ENCODE assay signal across 17 mouse cellular contexts in the genomic region with DNA sequence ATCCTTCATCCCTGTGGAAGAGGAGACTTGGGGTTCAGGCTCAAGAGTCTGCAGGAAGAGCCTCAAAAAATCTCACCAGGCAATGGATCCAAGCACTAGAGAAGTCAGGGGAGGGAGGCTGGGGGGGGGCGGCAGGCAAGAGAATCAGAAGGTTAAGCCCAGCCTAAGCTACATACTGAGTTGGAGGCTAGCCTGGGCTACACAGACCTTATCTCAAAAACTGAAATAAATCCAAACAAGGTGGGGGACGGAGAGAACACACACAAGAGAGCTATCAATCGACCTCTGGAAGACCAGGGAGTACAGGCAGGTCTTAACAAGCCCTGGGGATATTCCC. TPM values are rescaled to one million over a fixed set of nuclear protein-coding genes. Genes with fewer than 3 reads are reported as not detected.
A peak's percentile ranks its signal among the peaks of the same experiment; 100 is the strongest.
DNase-seq lines count a peak whose midpoint lies in the region; ATAC-seq lines count a peak whose summit lies in the region.
"Had no signal": no experiment of that assay in that cellular context is flagged by ENCODE, and none has a peak within 500 bp of the region (broad histone marks: within the 10 kb centered on the region; RNA-seq: fewer than 3 reads in every experiment).

No protein-coding gene starts in this region.

- DNase-seq in heart, postnatal 36 days = no peak
- DNase-seq in thymus, postnatal 25 days = peak; percentile 46
- DNase-seq in thymus, postnatal 0 days (ENCODE audit: low spot score) = no peak
- DNase-seq in adrenal gland, postnatal 25 days = no peak
- DNase-seq in retina, postnatal 1 day = no peak
- DNase-seq: cerebellum, adult 9-10 months; forebrain, postnatal 0 days; kidney, postnatal 36 days had no signal

- no peak overlapping the region for H3K27ac ChIP-seq in heart, embryonic 15.5 days
- H3K27ac ChIP-seq in liver, embryonic 12.5 days = peak overlapping the region; percentile 100
- H3K27ac ChIP-seq: limb, embryonic 15.5 days had no signal

- H3K9me3 ChIP-seq in heart, embryonic 15.5 days (replicated peaks) = no peaks in the 10 kb centered on the region
- H3K9me3 ChIP-seq in liver, embryonic 12.5 days (replicated peaks) = no peaks in the 10 kb centered on the region
- H3K9me3 ChIP-seq: limb, embryonic 15.5 days had no signal

- no peak overlapping the region for H3K9ac ChIP-seq in heart, embryonic 15.5 days
- H3K9ac ChIP-seq in liver, embryonic 12.5 days = peak overlapping the region; percentile 100
- H3K9ac ChIP-seq: forebrain, postnatal 0 days; limb, embryonic 15.5 days had no signal

- peaks cover 14% of the 10 kb centered on the region for H3K4me1 ChIP-seq in heart, embryonic 15.5 days (replicated peaks)
- H3K4me1 ChIP-seq in liver, embryonic 12.5 days = peaks cover 79% of the 10 kb centered on the region

- no peaks in the 10 kb centered on the region for H3K27me3 ChIP-seq in heart, embryonic 15.5 days
- H3K27me3 ChIP-seq in liver, embryonic 12.5 days (replicated peaks) = no peaks in the 10 kb centered on the region; the same call in 1 of the 2 replicates

- 0 out of 2 replicates have a peak overlapping the region, but pooled peaks have one; percentile 16 for H3K4me2 ChIP-seq in heart, embryonic 15.5 days
- H3K4me2 ChIP-seq in liver, embryonic 12.5 days = peak overlapping the region; percentile 96
- H3K4me2 ChIP-seq: limb, embryonic 15.5 days had no signal

- ATAC-seq in heart, embryonic 15.5 days (replicated peaks; ENCODE audit: insufficient number of reproducible peaks, insufficient read depth, low FRiP score, low read depth) = no peak
- no peak for ATAC-seq in liver, embryonic 12.5 days
- ATAC-seq: activated CD4-positive, CD25-positive, alpha-beta regulatory T cell, adult 4 months; forebrain, postnatal 0 days had no signal

- WGBS in heart, embryonic 15.5 days = 49% methylated on average over 3 of the region's 3 CpGs
- WGBS in liver, embryonic 12.5 days (ENCODE audit: insufficient replicate concordance) = 24% methylated on average over 3 of the region's 3 CpGs

- intact Hi-C loops in heart, postnatal 36 days (cut with DNase I) = no loop called here

- H3K4me3 ChIP-seq in heart, embryonic 15.5 days = peak overlapping the region; percentile 32; the same call in 1 of the 2 replicates
- H3K4me3 ChIP-seq in liver, embryonic 12.5 days = peak overlapping the region; percentile 88
- H3K4me3 ChIP-seq: limb, embryonic 15.5 days had no signal

- H3K36me3 ChIP-seq in heart, embryonic 15.5 days = no peaks in the 10 kb centered on the region
- H3K36me3 ChIP-seq in liver, embryonic 12.5 days = peaks cover 49% of the 10 kb centered on the region
- H3K36me3 ChIP-seq: limb, embryonic 15.5 days had no signal

RNA-seq across cellular contexts. Expression of gene Kcnn4, which starts 1.7 kb away (rescaled TPM):
- 1.7 and 8.5 TPM in 2 replicates for polyA plus RNA-seq in heart, embryonic 15.5 days (2015; fragmentation: Nextera tagmentation; extraction: Ambion mirVana)
- total RNA-seq in heart, postnatal 36 days (2021) = under 1 TPM; 0.42 to 0.62 TPM
- polyA plus RNA-seq in thymus, postnatal 0 days (2015; fragmentation: Nextera tagmentation; extraction: Ambion mirVana) = 105 and 120 TPM in 2 replicates
- 159 and 161 TPM in 2 replicates for polyA plus RNA-seq in liver, embryonic 12.5 days (2016; fragmentation: Nextera tagmentation; extraction: Ambion mirVana)
- 0.21 TPM in 1 of 2 replicates, not detected in the other for total RNA-seq in adrenal gland, postnatal 25 days (2021)

RNA-seq across cellular contexts. Expression of gene Lypd5, which starts 22.8 kb away (rescaled TPM):
- 0.09 TPM in 1 of 2 replicates, not detected in the other for polyA plus RNA-seq in heart, embryonic 15.5 days (2015; fragmentation: Nextera tagmentation; extraction: Ambion mirVana)
- not detected for total RNA-seq in heart, postnatal 36 days (2021)
- 0.05 TPM in 1 of 2 replicates, not detected in the other for polyA plus RNA-seq in thymus, postnatal 0 days (2015; fragmentation: Nextera tagmentation; extraction: Ambion mirVana)
- polyA plus RNA-seq in liver, embryonic 12.5 days (2016; fragmentation: Nextera tagmentation; extraction: Ambion mirVana) = not detected in 2 replicates
- total RNA-seq in adrenal gland, postnatal 25 days (2021) = not detected in 2 replicates
- total RNA-seq: ES-E14; forebrain, postnatal 0 days; left cerebral cortex, adult 18-20 months; megakaryocyte progenitor cell, adult 5-6 weeks had no signal
- polyA plus RNA-seq: activated CD4-positive, CD25-positive, alpha-beta regulatory T cell, adult 4 months; forebrain, postnatal 0 days; intestine, embryonic 14.5 days had no signal

RNA-seq across cellular contexts. Expression of gene Smg9, which starts 27.6 kb away (rescaled TPM):
- polyA plus RNA-seq in heart, embryonic 15.5 days (2015; fragmentation: Nextera tagmentation; extraction: Ambion mirVana) = 17.1 and 23.8 TPM in 2 replicates
- total RNA-seq in heart, postnatal 36 days (2021) = 1 to 10 TPM; 7.1 to 9.6 TPM
- polyA plus RNA-seq in thymus, postnatal 0 days (2015; fragmentation: Nextera tagmentation; extraction: Ambion mirVana) = 30.2 and 33.3 TPM in 2 replicates
- 22.9 and 23.5 TPM in 2 replicates for polyA plus RNA-seq in liver, embryonic 12.5 days (2016; fragmentation: Nextera tagmentation; extraction: Ambion mirVana)
- total RNA-seq in adrenal gland, postnatal 25 days (2021) = 26.6 and 29.1 TPM in 2 replicates

RNA-seq across cellular contexts. Expression of gene Tescl, which starts 38.0 kb away (rescaled TPM):
- 0.28 TPM in 1 of 2 replicates, not detected in the other for polyA plus RNA-seq in heart, embryonic 15.5 days (2015; fragmentation: Nextera tagmentation; extraction: Ambion mirVana)
- not detected for total RNA-seq in heart, postnatal 36 days (2021)
- not detected in 2 replicates for polyA plus RNA-seq in thymus, postnatal 0 days (2015; fragmentation: Nextera tagmentation; extraction: Ambion mirVana)
- polyA plus RNA-seq in liver, embryonic 12.5 days (2016; fragmentation: Nextera tagmentation; extraction: Ambion mirVana) = not detected in 2 replicates
- total RNA-seq in adrenal gland, postnatal 25 days (2021) = 1.0 and 1.1 TPM in 2 replicates
- total RNA-seq: forebrain, postnatal 0 days; left cerebral cortex, adult 18-20 months; megakaryocyte progenitor cell, adult 5-6 weeks had no signal
- polyA plus RNA-seq: activated CD4-positive, CD25-positive, alpha-beta regulatory T cell, adult 4 months; embryonic facial prominence, embryonic 14.5 days; forebrain, postnatal 0 days; intestine, embryonic 14.5 days; limb, embryonic 15.5 days had no signal

RNA-seq across cellular contexts. Expression of gene Zfp94, which starts 55.3 kb away (rescaled TPM):
- polyA plus RNA-seq in heart, embryonic 15.5 days (2015; fragmentation: Nextera tagmentation; extraction: Ambion mirVana) = 4.3 and 5.5 TPM in 2 replicates
- 1 to 10 TPM; 1.7 to 2.5 TPM for total RNA-seq in heart, postnatal 36 days (2021)
- 4.6 and 5.5 TPM in 2 replicates for polyA plus RNA-seq in thymus, postnatal 0 days (2015; fragmentation: Nextera tagmentation; extraction: Ambion mirVana)
- 3.0 and 3.6 TPM in 2 replicates for polyA plus RNA-seq in liver, embryonic 12.5 days (2016; fragmentation: Nextera tagmentation; extraction: Ambion mirVana)
- 4.1 and 6.6 TPM in 2 replicates for total RNA-seq in adrenal gland, postnatal 25 days (2021)

Comparison
In these comparisons a context has a peak if more than half of its experiments do, and no peak if none do; other contexts are left out.
1. RNA of gene Kcnn4, which starts 1.7 kb away (polyA plus RNA-seq): 159 to 161 TPM in liver, embryonic 12.5 days and 105 to 120 TPM in thymus, postnatal 0 days; 1.7 to 8.5 TPM in heart, embryonic 15.5 days; every median in the first group is over 10 times any median in the second.